Mouse (Mus musculus): ENCODE measurements around the gene Rbfox1.

Rbfox1 gene

DNA sequence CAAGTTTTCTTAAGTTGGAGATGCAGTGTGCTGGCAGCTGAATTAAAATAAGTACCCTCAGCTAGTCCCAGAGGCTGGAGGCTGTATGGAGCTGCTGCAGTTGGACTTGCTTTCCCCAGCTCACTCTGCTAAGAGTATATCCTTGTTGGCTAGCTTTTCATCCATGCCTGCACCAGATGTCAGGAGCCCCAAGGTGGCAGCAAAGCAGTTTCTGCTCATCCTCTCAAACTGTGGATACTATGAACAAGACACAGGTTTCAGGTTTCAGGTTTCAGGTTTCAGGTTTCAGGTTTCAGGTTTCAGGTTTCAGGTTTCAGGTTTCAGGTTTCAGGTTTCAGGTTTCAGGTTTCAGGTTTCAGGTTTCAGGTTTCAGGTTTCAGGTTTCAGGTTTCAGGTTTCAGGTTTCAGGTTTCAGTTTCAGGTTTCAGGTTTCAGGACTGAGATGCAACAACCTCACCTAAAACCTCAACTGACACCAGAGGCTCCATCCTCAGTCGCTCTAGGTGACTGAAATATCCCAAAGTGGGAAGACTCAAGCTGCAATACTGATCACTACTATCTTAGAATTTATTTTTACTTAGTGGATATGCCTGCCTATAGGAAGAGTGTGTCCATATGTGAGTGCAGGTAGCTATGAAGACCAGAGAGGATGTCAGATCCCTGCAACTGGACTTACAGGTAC lies 801.1 kb downstream of the Rbfox1 start:
- DNase-seq (ENCODE audit: low spot score in 2 of 2), result no peak

DNA sequence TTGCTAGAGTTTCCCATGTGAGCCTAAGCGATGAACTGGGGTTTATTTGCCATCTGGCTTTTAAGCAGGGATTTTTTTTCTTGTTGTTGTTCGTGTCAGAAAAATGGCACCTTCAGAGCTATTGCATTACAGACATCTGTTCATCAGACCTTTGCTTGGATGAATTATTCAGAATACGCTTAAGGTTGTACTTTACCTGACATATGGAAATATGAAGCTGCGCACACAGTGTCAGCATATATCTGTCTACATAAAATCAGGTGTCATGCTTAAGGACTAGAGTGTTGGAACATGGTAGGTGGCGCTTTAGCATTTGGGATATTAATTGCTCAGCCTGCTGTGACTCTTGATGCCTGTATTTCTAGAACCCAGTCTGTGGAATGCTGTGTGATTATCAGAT lies 819.7 kb downstream of the Rbfox1 start:
- no peak for DNase-seq (ENCODE audit: low spot score in 2 of 2)

DNA sequence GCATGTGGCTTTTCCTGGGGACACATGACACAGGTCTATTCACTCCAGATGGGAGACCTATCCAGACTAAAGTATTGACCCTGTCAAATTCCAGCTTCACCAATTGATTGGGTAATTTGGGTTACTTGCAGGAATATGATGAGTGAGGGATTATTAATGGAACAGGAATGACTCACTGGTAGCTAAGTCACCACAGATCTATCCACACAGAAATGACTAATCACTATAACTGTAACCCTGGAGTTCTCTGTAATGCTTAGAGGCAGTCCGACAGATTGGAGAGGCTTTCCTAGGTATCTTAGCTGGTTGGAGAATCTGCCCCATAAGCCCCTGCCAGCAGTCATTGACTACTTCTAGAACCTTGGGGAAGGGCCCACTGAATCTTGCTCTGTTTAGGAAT lies 827.2 kb downstream of the Rbfox1 start:
- DNase-seq (ENCODE audit: low spot score in 2 of 2), result no peak

DNA sequence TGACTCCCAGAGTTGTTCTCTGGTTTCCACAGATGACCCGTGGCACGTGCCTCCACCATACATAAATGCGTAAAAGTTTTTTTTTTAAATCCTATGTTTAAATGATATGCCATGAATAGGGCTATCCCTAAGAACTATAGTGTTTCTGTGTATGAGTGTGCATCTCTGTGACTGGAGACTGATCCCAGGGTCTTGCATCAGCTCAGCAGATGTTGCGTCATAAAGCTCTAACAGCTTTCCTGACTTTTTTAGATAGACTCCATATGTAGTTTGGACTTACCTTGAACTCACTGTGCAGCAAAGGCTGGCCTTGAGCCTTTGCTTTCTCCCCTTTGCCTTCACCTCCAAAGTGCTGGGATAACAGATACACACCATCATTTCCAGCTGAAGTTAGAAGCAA lies 830.1 kb downstream of the Rbfox1 start:
- no peak for DNase-seq (ENCODE audit: low spot score in 2 of 2)

DNA sequence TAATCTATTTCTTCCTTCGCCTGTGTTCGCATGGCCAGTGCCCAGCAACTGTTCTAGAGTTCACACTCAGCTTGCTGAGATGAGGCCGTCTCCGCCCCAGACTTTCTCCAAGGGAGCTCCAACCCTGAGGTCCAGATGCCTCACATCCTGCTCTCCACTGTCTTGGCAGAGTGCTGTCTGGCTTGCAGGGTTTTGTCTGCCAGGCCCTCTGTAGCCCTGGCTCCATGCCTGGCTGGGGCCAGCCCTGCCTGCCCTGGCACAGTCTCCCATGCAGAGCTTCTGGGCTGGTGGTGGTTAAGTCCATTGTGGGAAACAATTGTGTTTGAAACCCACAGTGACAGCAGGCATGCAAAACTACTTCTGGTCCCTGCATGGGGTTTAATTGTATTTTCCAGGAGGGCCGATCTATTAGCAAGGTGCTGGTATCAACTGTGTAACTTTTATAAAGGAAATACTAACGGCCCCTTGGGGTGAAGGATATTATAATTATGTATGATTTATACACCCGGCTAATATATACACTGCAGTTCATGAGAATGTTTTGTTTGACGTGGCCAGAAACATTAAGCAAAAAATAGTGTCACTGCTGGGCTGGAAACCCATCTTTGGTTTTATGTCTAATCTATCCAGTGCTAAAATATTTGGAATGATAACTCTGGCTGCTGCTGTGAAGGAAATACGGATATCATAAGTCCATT lies 831.2 kb downstream of the Rbfox1 start:
- peak in 1 of 2 experiments; percentile 24 for DNase-seq (ENCODE audit: low spot score in 2 of 2)

DNA sequence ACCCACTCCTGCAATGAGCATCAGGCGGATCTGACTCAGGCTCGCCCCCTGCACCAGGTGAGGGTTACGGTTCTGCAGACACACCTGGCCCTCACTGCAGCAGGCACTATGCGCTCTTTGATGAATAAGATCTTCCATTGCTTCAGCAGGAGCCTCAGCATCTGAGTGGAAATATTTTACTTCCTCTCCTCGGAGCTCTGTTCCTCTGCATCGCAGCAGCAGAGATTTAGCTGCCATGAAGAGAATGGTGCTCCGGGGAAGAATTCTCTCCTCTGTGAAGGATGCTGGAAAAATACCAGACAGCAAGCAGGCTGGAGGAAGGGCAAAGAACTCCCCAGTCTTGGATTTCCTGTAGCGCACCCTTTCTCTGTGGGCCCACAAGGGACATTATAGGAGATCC lies 833.9 kb downstream of the Rbfox1 start:
- DNase-seq (ENCODE audit: low spot score in 2 of 2), result no peak

DNA sequence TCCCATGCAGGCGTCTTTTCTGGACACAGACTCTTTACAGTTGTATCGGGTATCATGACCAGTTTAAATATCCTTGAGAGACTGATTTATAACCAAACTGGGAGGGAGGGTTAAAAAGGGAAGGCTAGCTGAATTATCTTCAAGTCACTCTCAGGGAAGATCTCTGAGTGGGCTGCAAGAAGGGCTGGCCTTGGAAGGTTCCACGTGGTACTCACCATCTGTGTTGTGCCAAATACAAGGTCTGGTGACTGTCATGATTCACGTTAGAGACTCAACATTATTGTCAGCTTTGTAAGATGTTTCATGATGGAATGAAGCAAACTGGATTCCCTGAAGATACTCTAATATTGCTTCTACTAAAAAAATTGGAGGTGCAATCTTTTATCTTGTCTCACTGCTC lies 847.5 kb downstream of the Rbfox1 start:
- DNase-seq (ENCODE audit: low spot score in 2 of 2), result no peak

DNA sequence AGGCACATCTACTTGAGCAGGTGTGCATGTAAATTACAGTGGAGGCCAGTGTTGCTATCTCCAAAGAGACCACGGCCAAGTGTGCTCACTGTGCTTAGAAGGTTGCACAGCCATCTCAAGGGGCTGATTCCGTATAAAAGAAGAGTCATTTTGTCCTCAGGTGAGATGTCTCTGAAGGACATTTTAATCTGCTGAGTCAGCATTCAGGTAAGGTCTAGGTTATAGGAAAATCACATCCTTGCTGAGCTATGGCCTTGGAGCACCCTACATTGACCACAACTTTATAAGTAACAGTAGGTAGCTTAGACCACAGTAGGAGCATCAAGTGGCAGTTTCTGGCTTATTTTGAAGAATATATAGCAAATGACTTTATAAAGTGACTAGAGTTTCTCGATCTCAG lies 848.3 kb downstream of the Rbfox1 start:
- DNase-seq (ENCODE audit: low spot score in 2 of 2), result no peak

DNA sequence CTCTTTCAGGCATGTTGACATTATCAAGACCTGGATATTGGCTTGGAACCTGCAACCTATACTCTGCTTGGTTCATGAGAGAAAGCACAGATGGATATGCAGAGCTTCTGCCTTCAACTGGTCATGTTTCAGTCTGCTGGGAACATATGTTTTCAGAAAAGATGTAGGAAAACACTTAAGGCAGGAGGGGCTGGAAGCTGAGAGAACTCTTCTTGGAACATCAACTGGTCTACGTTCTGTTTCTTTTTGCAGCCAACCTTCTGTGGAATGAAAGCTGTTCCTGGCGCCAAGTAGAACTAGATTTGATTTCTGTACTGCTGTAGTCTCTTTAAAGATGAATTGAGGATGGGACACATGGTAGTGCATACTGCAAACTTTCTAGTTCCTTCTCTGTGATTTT lies 851.4 kb downstream of the Rbfox1 start:
- no peak for DNase-seq (ENCODE audit: low spot score in 2 of 2)

DNA sequence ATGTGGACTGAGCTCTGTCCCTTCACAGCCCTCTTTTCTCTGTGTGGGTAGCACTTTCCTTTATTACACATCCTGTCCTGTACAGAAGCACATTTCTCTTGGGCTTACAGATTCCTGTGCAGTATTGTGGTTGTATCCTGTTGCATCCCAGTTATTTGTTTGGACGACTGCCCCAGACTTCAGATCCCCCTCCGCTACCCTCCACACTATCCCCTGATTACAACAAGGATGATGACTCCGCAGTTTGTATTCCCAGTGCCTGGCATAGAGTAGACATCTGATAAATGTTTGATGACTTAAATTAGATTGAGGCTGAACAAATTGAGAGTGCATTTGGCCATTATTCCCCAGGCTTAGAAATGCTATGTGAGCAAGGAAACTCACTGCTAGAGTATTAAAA lies 851.8 kb downstream of the Rbfox1 start:
- DNase-seq (ENCODE audit: low spot score in 2 of 2), result no peak

DNA sequence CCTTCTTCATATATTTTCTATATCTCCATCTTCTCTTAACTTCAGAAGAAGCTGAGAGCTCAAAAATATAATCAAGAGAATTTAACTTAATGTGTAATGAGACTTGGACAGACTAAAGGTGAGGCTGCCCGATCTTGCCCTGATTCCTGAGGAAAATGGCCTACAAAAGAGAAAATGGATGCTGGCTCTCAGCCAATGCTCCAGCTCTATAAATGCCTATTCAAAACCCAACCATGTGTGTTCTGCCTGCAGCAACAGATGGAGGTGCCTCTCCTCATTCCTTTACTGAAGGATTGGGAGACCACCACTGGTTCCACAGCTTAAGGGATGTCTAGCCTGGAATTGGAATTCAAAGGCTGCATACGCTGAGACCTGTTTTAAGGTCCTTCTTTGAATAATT lies 861.0 kb downstream of the Rbfox1 start:
- no peak for DNase-seq (ENCODE audit: low spot score in 2 of 2)

DNA sequence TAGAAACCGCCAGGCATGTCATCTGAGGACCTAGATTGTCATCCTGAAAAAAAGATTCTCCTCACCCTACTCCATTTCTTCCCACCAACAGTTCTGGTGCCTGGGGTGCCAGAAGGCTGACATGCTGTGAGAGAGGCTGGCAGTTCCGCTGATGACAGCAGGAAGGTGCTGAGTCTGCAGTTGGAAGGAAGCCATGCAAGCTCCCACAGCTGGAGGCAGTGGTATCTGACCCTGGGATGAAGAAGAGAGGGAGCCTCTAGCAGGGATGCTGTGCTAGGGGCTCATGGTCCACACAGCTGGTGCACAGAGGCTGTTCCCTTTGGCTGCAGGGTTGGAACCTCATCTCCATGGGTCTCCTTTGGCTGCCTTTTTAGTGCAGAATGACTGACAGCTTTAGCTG lies 865.3 kb downstream of the Rbfox1 start:
- no peak for DNase-seq (ENCODE audit: low spot score in 2 of 2)

DNA sequence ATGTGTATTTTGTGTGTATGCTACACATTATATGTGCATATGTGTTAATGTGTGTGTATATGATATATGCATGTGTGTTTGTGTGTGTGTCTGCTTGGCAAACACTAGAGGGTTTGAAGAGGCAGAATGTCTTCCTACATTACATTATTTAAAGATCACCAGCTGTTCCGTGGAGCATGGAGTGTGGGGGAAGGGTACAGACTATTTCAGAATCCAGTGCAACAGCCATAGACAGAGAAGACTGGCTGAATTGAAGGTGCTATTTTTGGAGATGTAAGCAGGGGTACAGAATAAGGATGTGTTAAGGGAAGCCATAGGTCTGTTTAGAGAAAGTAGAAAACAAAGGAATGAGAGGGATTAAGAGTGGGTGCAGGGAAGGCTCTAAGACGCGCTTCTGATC lies 869.7 kb downstream of the Rbfox1 start:
- DNase-seq (ENCODE audit: low spot score in 2 of 2), result peak; percentile 23 to 27

DNA sequence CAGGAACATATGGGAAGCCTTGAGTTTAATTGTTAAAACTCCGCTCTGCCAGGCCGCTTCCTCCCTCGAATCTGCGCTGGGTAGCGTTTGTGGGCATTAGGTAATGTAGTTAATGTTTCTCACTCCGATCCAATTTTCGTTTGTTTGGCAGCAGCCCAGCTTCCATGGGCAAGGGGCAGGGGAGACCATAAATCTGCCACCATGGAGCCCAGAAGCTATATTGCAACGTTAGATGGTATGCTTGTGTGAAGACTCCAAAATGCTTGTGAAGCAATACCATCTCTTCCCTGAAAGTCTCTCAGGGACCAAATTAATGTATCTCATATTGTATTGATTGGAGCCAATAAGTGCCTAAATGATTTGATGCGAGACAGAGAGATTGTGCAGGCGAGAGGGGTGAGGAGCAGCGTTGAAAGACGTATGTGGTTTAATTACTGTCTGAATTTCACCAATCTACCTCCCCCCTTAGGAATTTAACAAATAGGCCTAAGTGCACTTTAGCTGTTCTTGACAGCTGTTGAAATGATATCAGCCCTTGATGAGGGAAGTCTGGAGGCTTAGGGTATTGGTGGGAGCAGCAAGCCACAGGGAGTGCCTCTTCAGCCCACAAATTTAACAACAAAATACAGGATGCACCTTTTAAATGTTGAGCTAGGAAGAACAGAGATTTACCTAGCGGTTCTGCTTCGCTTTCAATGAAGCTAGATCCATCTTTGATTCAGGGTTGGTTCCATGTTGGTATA lies 884.5 kb downstream of the Rbfox1 start:
- DNase-seq (ENCODE audit: low spot score in 2 of 2), result no peak

DNA sequence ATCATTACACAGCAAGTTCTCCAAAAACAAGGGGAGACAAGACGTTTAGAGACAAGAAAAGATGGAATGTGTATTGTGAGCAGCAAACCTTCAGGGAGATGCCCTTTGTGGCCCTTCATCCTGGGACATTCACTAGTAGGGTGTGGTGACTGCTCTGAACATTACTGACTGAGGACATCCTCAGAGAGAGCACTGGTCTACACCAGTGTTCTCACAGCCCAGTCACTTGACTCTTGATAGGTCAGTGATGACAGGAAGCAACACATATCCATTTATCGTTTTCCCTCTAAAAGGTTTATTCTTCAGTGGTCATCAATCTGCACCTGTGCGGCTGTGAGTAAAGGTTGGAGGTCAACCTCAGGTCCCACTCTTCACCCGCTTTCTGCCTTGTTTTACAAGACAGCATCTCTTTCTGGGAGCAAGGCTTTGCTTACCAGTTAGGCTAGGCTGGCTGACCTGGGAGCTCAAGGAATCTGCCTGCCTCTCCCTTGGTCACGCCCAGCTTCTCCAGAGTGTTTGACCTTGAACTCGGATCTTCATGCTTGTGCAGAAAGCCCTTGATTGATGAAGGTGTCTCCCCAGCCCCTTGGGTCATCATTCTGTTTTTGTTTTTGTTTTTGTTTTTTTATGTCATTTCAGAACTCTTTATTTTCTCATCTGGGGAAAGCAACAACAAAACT lies 892.5 kb downstream of the Rbfox1 start:
- DNase-seq (ENCODE audit: low spot score in 2 of 2), result no peak

DNA sequence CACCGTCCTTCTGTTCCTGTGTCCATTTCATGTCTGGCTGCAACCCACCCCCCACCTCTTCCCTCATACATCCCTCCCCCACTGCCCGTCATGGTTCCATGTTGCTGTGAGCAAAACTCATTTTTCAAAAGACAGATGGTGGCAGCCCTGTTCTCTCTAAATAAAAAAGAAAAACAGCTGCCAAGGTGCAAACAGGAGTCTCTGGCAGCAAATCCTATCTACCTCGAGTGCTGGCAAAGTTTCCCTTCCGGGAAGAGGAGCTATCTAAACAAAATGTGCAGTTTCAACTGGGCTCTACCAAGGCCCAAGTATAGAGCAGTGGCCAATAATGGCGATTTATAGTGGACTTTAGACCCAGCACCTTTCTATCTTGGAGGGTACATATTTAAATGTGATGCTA lies 899.0 kb downstream of the Rbfox1 start:
- DNase-seq (ENCODE audit: low spot score in 2 of 2), result no peak

DNA sequence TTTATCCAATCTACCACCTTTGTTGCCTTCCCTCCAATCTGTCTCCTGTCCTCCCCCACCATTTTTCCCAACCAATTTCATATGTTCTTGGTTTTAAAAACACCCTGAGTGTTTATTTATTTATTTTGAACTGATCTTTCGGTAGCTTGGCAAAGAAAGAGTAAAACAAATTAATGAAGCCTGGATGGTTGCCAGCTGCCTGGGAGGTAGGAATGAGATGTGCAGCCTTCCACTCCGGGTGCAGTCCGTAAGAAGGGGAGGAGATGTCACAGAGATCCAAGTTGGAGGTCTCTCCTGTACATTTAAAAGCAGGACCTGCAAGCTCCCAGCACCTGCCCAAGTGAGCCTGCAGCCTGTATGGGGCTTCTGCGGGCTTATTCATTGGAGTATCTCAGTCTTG lies 899.9 kb downstream of the Rbfox1 start:
- no peak for DNase-seq (ENCODE audit: low spot score in 2 of 2)

DNA sequence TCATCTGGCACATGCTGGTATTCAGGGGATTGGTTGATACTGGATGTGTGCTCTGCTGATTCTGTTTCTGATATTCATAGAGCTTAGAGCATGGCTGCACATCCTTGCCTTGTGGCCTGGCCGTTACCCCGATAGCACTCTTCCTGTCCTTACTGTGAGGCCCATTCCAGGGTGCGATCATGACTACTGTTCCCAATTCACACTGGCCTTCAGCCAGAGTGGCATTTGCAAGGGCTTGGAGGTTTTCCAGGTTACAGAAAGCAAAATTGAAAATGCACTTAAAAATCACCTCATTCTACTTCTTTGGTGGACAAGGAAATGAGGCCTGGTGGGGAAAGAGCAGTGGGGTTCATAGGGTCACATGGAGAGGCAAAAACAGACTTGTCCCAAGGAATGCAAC lies 906.1 kb downstream of the Rbfox1 start:
- no peak for DNase-seq (ENCODE audit: low spot score in 2 of 2)

DNA sequence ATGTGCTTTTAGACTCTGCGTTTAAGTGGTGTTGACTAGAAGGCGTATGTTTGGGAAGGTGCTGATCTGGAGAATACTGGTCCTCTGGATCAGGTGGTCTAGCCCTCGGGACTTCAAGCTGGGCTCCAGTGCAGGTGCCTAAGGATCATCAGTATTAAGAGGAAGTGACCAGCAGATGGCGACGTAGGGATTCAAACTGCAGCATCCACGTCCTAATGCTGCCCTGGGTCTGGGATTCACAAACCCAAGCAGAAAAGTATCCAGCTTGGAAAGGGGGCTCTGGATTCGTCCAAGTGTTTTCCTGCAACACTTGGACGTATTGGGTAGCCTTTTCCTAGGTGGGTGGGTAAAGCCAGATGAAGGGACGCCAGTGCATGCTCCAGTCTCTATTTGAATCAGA lies 906.5 kb downstream of the Rbfox1 start:
- peak in 1 of 2 experiments; percentile 49 for DNase-seq (ENCODE audit: low spot score in 2 of 2)

DNA sequence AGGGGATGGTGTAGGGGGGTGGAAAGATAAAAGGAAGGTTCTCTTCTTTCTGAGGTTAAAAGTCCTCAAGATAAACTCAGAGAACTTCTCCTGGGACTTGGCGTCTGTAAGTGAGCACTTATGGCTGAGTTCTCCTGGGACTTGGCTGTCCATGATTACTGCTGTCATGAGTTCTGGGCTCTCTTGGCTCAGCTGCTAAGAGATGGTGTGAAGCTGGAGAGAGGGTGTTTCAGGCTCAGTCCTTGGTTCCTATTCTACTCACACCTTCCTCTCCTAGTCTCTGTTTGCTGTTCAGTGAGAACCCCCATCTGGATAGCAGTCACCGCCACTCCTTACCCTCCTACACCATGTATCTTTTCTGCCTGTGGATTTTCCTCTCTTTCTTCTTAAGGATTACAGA lies 921.1 kb downstream of the Rbfox1 start:
- DNase-seq (ENCODE audit: low spot score in 2 of 2), result no peak

DNA sequence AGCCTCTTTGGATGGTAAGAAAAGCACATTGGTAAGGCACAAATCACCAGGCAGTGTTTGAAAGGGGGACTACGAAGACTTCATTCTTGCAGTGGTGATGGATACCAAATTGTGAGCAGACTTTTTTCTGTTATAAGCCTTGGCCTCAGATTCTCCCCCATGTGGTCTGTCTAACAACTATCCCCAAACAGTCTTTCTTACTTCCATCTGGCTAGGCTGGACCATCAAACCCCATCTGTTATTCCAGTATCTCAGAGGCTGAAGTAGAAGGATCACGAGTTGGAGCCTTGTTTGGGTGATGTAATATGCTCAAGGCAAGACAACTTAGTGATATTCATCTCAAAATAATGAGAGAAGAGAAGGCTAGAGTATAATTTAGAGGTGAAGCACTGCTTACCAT lies 922.7 kb downstream of the Rbfox1 start:
- DNase-seq (ENCODE audit: low spot score in 2 of 2), result no peak

DNA sequence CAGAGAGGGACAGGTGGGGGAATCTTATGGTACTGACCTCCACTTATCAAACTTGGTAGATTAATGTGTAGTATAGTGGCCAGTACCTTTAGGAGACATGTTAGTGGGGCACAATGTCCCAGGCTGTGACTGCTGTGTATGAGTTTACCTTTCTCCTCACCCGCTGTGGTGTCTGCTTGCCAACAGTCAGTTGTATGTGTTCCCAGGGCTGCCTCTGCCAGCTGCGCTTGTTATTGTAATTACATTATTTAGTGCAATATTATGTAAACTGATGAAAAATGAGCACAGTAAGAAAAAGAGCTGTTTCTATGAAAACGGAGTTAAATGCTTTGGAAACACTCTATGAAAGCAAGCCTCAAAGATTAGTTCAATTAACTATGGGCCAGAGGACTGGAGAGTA lies 928.7 kb downstream of the Rbfox1 start:
- DNase-seq (ENCODE audit: low spot score in 2 of 2), result no peak

DNA sequence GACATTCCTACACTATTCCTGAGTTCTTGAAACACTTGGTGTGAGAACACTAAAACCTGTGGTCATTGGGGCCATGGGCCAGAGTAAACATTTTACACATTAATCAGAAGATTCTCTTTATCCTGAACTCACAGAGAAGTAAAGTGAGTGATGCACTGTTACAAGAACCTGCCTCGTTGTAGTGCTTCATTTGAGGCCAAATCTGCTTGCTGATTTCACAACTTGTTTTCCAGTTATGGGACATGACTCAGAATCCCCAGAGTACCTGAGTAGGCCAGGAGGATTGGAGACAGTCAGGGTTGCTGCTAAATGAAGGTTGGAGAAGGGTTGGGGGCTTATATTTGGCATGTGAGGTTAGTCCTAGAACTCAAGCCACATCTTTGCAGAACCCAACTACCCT lies 936.6 kb downstream of the Rbfox1 start:
- no peak for DNase-seq (ENCODE audit: low spot score in 2 of 2)
